Mouse (Mus musculus) midbrain, embryonic 15.5 days (tissue): Measurements from ENCODE around the gene Nudt16l1. TPM values are rescaled to one million over a fixed set of nuclear protein-coding genes. Genes with fewer than 3 reads are reported as not detected.

Experiments
- ATAC-seq: fragments of 200-750 bp; cut with Nextera tagmentation; replicated peaks from 2 replicates; pipeline ENCODE4 v1.8.0; 2017; ENCODE audit warnings: moderate TSS enrichment
- H3K27ac ChIP-seq: fragments of 300-500 bp; sonication (generic); 2 replicates; pipeline ENCODE4 v1.5.1; 2015; ENCODE audit warnings: mild to moderate bottlenecking, inconsistent platforms
- H3K27me3 ChIP-seq: fragments of 300-500 bp; sonication (generic); replicated peaks from 2 replicates; pipeline ENCODE4 v1.6.1; 2015; ENCODE audit warnings: inconsistent platforms
- H3K36me3 ChIP-seq: fragments of 300-500 bp; sonication (generic); replicated peaks from 2 replicates; pipeline ENCODE4 v1.6.1; 2015; ENCODE audit warnings: inconsistent platforms
- H3K4me1 ChIP-seq: fragments of 300-500 bp; sonication (generic); 2 replicates; pipeline ENCODE4 v1.6.1; 2015; ENCODE audit warnings: inconsistent platforms
- H3K4me2 ChIP-seq: fragments of 300-500 bp; sonication (generic); 2 replicates; pipeline ENCODE4 v1.6.1; 2015; ENCODE audit warnings: inconsistent platforms, mild to moderate bottlenecking, moderate library complexity
- H3K4me3 ChIP-seq: fragments of 300-500 bp; sonication (generic); 2 replicates; pipeline ENCODE4 v1.5.1; 2015; ENCODE audit warnings: mild to moderate bottlenecking, inconsistent platforms
- H3K9ac ChIP-seq: fragments of 300-500 bp; sonication (generic); 2 replicates; pipeline ENCODE4 v1.6.1; 2015; ENCODE audit warnings: mild to moderate bottlenecking, inconsistent platforms
- H3K9me3 ChIP-seq: fragments of 300-500 bp; sonication (generic); 2 replicates; pipeline ENCODE4 v1.6.1; 2016; ENCODE audit warnings: inconsistent platforms
- WGBS: fragments of 180-500 bp; shearing (Covaris S2); methylation state at CpG from one replicate; pipeline ENCODE4 v1.1.7; 2015; ENCODE audit warnings: mixed read lengths; 5-methylcytosine and 5-hydroxymethylcytosine counted together
- polyA plus RNA-seq: library from polyadenylated mRNA; unstranded; fragments of >200 nt; fragmentation: Nextera tagmentation; extraction: Ambion mirVana; gene quantifications from 2 replicates; pipeline ENCODE4 v1.2.1, GENCODE M21; 2015

Gene Nudt16l1
- polyA plus RNA-seq, 1 experiment from 2014 or later, result 123 TPM

- no peaks in the 10 kb centered on the region for H3K27me3 ChIP-seq
- no peak overlapping the region for H3K4me3 ChIP-seq
- H3K36me3 ChIP-seq, result peaks cover 34% of the 10 kb centered on the region; the same call in 1 of the 2 replicates
- H3K4me1 ChIP-seq, result peaks cover 11% of the 10 kb centered on the region
- no peak overlapping the region for H3K4me2 ChIP-seq
- no peak overlapping the region for H3K27ac ChIP-seq
- no peak overlapping the region for H3K9ac ChIP-seq
- no peaks in the 10 kb centered on the region for H3K9me3 ChIP-seq
- WGBS, result 96% methylated on average over 8 of the region's 8 CpGs
- no peak for ATAC-seq
Observed at GRCm38 (mm10) chr16:4942868-4943267, 4.3 kb downstream of the Nudt16l1 start.

GRCm38 (mm10) chr16:4943431-4943830, 4.9 kb downstream of the Nudt16l1 start:
- Histone ChIP-seq H3K27me3 (no peaks in the 10 kb centered on the region), H3K4me1 (peaks cover 11% of the 10 kb centered on the region), H3K27ac (no peak overlapping the region), H3K4me2 (no peak overlapping the region), H3K36me3 (peaks cover 39% of the 10 kb centered on the region; the same call in 1 of the 2 replicates), H3K9ac (no peak overlapping the region), H3K4me3 (no peak overlapping the region), H3K9me3 (no peaks in the 10 kb centered on the region)
- no peak for ATAC-seq
- WGBS, result over 99% methylated on average over 3 of the region's 3 CpGs

- 82% methylated on average over 4 of the region's 4 CpGs for WGBS
Observed at GRCm38 (mm10) chr16:4945415-4945814, 6.9 kb downstream of the Nudt16l1 start.

GRCm38 (mm10) chr16:4946155-4946554, 7.6 kb downstream of the Nudt16l1 start:
- WGBS, result 97% methylated on average over 3 of the region's 3 CpGs
- H3K4me3 ChIP-seq, result no peak overlapping the region
- H3K9ac ChIP-seq, result no peak overlapping the region
- ATAC-seq, result no peak
- H3K27me3 ChIP-seq, result no peaks in the 10 kb centered on the region
- no peaks in the 10 kb centered on the region for H3K4me1 ChIP-seq
- no peak overlapping the region for H3K4me2 ChIP-seq
- no peaks in the 10 kb centered on the region for H3K9me3 ChIP-seq
- no peak overlapping the region for H3K27ac ChIP-seq
- peaks cover 43% of the 10 kb centered on the region for H3K36me3 ChIP-seq

More at GRCm38 (mm10) chr16:4945415-4945814, 6.9 kb downstream of the Nudt16l1 start:
- no peak overlapping the region for H3K9ac ChIP-seq
- ATAC-seq, result no peak
- no peaks in the 10 kb centered on the region for H3K9me3 ChIP-seq
- no peak overlapping the region for H3K4me3 ChIP-seq
- no peak overlapping the region for H3K4me2 ChIP-seq
- H3K36me3 ChIP-seq, result peaks cover 42% of the 10 kb centered on the region
- no peak overlapping the region for H3K27ac ChIP-seq
- H3K4me1 ChIP-seq, result peaks cover 2% of the 10 kb centered on the region
- H3K27me3 ChIP-seq, result no peaks in the 10 kb centered on the region

DNA sequence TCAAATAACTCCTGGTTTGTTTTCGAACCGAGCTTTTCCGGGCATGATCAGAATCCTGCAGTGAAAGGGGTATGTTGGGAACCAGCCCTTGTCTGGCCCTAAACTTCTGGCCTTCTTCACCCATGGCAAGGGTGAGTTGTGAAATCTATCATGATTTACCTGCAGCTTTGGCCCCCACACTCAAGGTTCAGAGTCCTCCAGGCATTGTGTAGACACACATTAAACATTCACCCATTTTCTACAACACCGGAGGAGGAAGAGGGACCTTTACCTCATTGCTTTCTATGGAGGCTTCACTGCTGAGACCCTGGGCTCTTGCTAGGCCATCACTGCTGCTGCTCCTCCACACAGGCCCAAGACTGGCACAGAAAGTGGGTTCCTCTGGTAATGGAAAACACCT, 8.8 kb downstream of the Nudt16l1 start:
- Histone ChIP-seq H3K36me3 (peaks cover 53% of the 10 kb centered on the region), H3K27ac (no peak overlapping the region), H3K9ac (no peak overlapping the region), H3K4me2 (no peak overlapping the region), H3K4me1 (no peaks in the 10 kb centered on the region), H3K9me3 (no peaks in the 10 kb centered on the region), H3K27me3 (no peaks in the 10 kb centered on the region), H3K4me3 (no peak overlapping the region)
- 79% methylated on average over 4 of the region's 4 CpGs for WGBS
- ATAC-seq, result no peak

- Histone ChIP-seq H3K36me3 (peaks cover 39% of the 10 kb centered on the region), H3K4me2 (no peak overlapping the region), H3K27me3 (no peaks in the 10 kb centered on the region), H3K9me3 (no peaks in the 10 kb centered on the region), H3K4me3 (no peak overlapping the region), H3K27ac (no peak overlapping the region), H3K9ac (no peak overlapping the region), H3K4me1 (0 out of 2 replicates have a peak, but pooled peaks cover under 1% of the 10 kb centered on the region)
- 89% methylated on average over 3 of the region's 3 CpGs for WGBS
- no peak for ATAC-seq
Observed at GRCm38 (mm10) chr16:4956609-4957008, 18.0 kb downstream of the Nudt16l1 start.

GRCm38 (mm10) chr16:4957446-4957845, 18.9 kb downstream of the Nudt16l1 start:
- Histone ChIP-seq H3K36me3 (peaks cover 33% of the 10 kb centered on the region), H3K9ac (no peak overlapping the region), H3K27me3 (no peaks in the 10 kb centered on the region), H3K4me1 (peaks cover 9% of the 10 kb centered on the region), H3K9me3 (no peaks in the 10 kb centered on the region), H3K27ac (no peak overlapping the region), H3K4me3 (no peak overlapping the region), H3K4me2 (no peak overlapping the region)
- ATAC-seq, result no peak
- WGBS, result 96% methylated on average over 3 of the region's 3 CpGs

- H3K4me3 ChIP-seq, result no peak overlapping the region
- no peak overlapping the region for H3K4me2 ChIP-seq
- H3K9me3 ChIP-seq, result no peaks in the 10 kb centered on the region
- ATAC-seq, result no peak
- no peaks in the 10 kb centered on the region for H3K27me3 ChIP-seq
- no peak overlapping the region for H3K9ac ChIP-seq
- no peak overlapping the region for H3K27ac ChIP-seq
- H3K4me1 ChIP-seq, result peaks cover 23% of the 10 kb centered on the region
- 92% methylated on average over 8 of the region's 8 CpGs for WGBS
- H3K36me3 ChIP-seq, result peaks cover 10% of the 10 kb centered on the region; the same call in 1 of the 2 replicates
Observed at GRCm38 (mm10) chr16:4960260-4960659, 21.7 kb downstream of the Nudt16l1 start.

DNA sequence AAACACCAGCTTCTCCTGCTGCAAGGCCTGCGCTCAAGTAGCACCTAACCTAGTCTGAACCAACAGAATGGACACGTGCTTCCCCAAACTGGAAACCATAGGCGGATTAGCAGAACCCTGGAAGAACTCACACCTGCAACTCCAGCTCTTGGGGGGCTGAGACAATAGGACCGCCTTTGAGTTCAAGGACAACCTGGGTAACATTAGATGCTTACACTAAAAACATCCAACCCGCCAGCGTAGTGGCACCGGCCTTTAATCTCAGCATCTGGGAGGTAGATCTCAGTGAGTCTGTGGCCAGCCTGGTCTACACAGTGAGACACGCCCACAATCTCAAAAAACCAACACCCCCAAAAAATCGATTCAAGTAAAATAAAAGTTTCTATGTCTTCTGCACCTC, 24.8 kb downstream of the Nudt16l1 start:
- WGBS, result 37% methylated on average over 9 of the region's 9 CpGs
- Histone ChIP-seq H3K9ac (peak overlapping the region; percentile 93), H3K36me3 (no peaks in the 10 kb centered on the region), H3K27me3 (no peaks in the 10 kb centered on the region), H3K9me3 (no peaks in the 10 kb centered on the region), H3K4me3 (peak overlapping the region; percentile 94), H3K4me1 (peaks cover 26% of the 10 kb centered on the region), H3K4me2 (peak overlapping the region; percentile 87), H3K27ac (no peak overlapping the region)
- no peak for ATAC-seq

GRCm38 (mm10) chr16:4963797-4964709, 25.5 kb downstream of the Nudt16l1 start, which contains the start of gene Anks3:
Gene Anks3, minus strand, starts transcription at chr16:4964205.
- H3K9ac ChIP-seq, result peak within 1 kb of the TSS; percentile 93
- H3K4me2 ChIP-seq, result peak within 1 kb of the TSS; percentile 87
- H3K27me3 ChIP-seq, result no peaks in the 10 kb centered on the region
- H3K27ac ChIP-seq, result peak within 1 kb of the TSS; percentile 91
- peak within 1 kb of the TSS; percentile 94 for H3K4me3 ChIP-seq
- peaks cover 26% of the 10 kb centered on the region for H3K4me1 ChIP-seq
- H3K9me3 ChIP-seq, result no peaks in the 10 kb centered on the region
- no peaks in the 10 kb centered on the region for H3K36me3 ChIP-seq
- peak; percentile 98 for ATAC-seq
- under 1% methylated on average over 75 of the region's 76 CpGs for WGBS

GRCm38 (mm10) chr16:4964731-4965391, 26.3 kb downstream of the Nudt16l1 start:
- no peaks in the 10 kb centered on the region for H3K9me3 ChIP-seq
- ATAC-seq, result peak; percentile 31
- WGBS, result 20% methylated on average over 13 of the region's 13 CpGs
- H3K4me3 ChIP-seq, result peak overlapping the region; percentile 94
- peak overlapping the region; percentile 91 for H3K27ac ChIP-seq
- peaks cover 26% of the 10 kb centered on the region for H3K4me1 ChIP-seq
- no peaks in the 10 kb centered on the region for H3K36me3 ChIP-seq
- H3K4me2 ChIP-seq, result peak overlapping the region; percentile 87
- no peaks in the 10 kb centered on the region for H3K27me3 ChIP-seq
- peak overlapping the region; percentile 93 for H3K9ac ChIP-seq

DNA sequence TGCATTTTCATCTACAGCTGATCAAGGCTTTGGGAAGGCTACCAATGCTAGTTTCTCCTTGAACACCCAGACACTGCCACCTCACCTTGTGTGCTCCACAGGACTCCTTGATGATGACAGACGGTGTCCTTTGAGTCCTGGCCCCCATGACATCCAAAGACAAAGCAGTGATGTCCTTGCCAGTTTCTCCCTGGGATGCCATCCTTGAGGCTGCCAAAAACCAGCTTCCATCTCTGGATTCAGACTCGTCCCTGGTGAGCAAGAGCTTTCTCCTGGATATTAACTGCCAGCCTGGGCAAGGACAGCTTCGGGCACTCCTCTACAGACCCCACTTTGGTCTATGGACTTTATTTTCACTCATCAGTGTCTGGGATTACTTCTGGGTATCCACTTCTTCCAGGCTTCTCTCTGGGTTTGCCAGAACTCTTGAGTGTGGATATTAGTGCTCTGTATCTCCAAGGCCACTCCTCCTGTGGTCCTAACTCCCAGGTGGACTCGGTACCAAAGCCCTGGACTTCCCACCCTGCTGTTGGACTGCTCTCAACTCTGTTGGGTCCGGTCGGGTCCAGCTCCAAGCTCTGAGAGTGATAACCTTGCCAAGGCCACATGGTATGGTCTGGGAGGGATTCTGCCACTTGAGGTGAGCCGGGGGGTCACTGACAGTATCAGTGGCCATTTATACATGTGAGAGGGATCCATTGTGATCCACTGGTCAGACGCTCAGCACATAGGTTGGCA, 27.0 kb downstream of the Nudt16l1 start:
- 0 out of 2 replicates have a peak overlapping the region, but pooled peaks have one; percentile 6 for H3K9ac ChIP-seq

More for the DNA sequence above, 27.0 kb downstream of the Nudt16l1 start:
- Histone ChIP-seq H3K36me3 (no peaks in the 10 kb centered on the region), H3K4me3 (peak overlapping the region; percentile 94; the same call in 1 of the 2 replicates), H3K4me1 (peaks cover 26% of the 10 kb centered on the region), H3K27ac (0 out of 2 replicates have a peak overlapping the region, but pooled peaks have one; percentile 91), H3K4me2 (peak overlapping the region; percentile 87), H3K27me3 (no peaks in the 10 kb centered on the region), H3K9me3 (no peaks in the 10 kb centered on the region)
- no peak for ATAC-seq
- 90% methylated on average over 8 of the region's 8 CpGs for WGBS
